Mouse (Mus musculus) embryonic facial prominence, embryonic 12.5 days (tissue): ENCODE data around the gene Sec1. TPM values are rescaled to one million over a fixed set of nuclear protein-coding genes. Genes with fewer than 3 reads are reported as not detected.

Experiments used
- ATAC-seq: fragments of 200-750 bp; cut with Nextera tagmentation; 2 replicates; pipeline ENCODE4 v1.8.0; 2017; ENCODE audit not compliant: insufficient number of reproducible peaks, insufficient read depth, low FRiP score, low TSS enrichment
- H3K27ac ChIP-seq: fragments of 300-500 bp; sonication (generic); 2 replicates; pipeline ENCODE4 v1.5.1; 2016; ENCODE audit warnings: mild to moderate bottlenecking
- H3K27me3 ChIP-seq: fragments of 300-500 bp; sonication (generic); 2 replicates; pipeline ENCODE4 v1.6.1; 2016; ENCODE audit warnings: mild to moderate bottlenecking, moderate library complexity
- H3K36me3 ChIP-seq: fragments of 300-500 bp; sonication (generic); 2 replicates; pipeline ENCODE4 v1.6.1; 2016; ENCODE audit warnings: mild to moderate bottlenecking
- H3K4me1 ChIP-seq: fragments of 300-500 bp; sonication (generic); 2 replicates; pipeline ENCODE4 v1.6.1; 2016
- H3K4me2 ChIP-seq: fragments of 300-500 bp; sonication (generic); replicated peaks from 2 replicates; pipeline ENCODE4 v1.6.1; 2016; ENCODE audit warnings: mild to moderate bottlenecking, moderate library complexity
- H3K4me3 ChIP-seq: fragments of 300-500 bp; sonication (generic); 2 replicates; pipeline ENCODE4 v1.5.1; 2016; ENCODE audit warnings: mild to moderate bottlenecking
- H3K9ac ChIP-seq: fragments of 300-500 bp; sonication (generic); 2 replicates; pipeline ENCODE4 v1.6.1; 2016; ENCODE audit warnings: mild to moderate bottlenecking, moderate library complexity
- H3K9me3 ChIP-seq: fragments of 300-500 bp; sonication (generic); 2 replicates; pipeline ENCODE4 v1.6.1; 2016; ENCODE audit warnings: mild to moderate bottlenecking, moderate library complexity
- WGBS: fragments of 180-500 bp; shearing (Covaris S2); methylation state at CpG from one replicate; pipeline ENCODE4 v1.1.7; 2016; 5-methylcytosine and 5-hydroxymethylcytosine counted together
- polyA plus RNA-seq: library from polyadenylated mRNA; unstranded; fragments of >200 nt; fragmentation: Nextera tagmentation; extraction: Ambion mirVana; gene quantifications from 2 replicates; pipeline ENCODE4 v1.2.1, GENCODE M21; 2016

Sec1 gene
- polyA plus RNA-seq, 1 experiment from 2014 or later: 3.1 TPM

GRCm38 (mm10) chr7:45686841-45687240, 7.4 kb downstream of the Sec1 start:
- no peak overlapping the region for H3K4me2 ChIP-seq
- H3K36me3 ChIP-seq: no peaks in the 10 kb centered on the region
- ATAC-seq: no peak
- peaks cover 26% of the 10 kb centered on the region for H3K4me1 ChIP-seq
- no peak overlapping the region for H3K9ac ChIP-seq
- 0 out of 2 replicates have a peak, but pooled peaks cover 6% of the 10 kb centered on the region for H3K27me3 ChIP-seq
- H3K9me3 ChIP-seq: no peaks in the 10 kb centered on the region
- H3K4me3 ChIP-seq: no peak overlapping the region
- no peak overlapping the region for H3K27ac ChIP-seq
- WGBS: 66% methylated on average over 3 of the region's 3 CpGs

- no peak for ATAC-seq
- 24% methylated on average over 10 of the region's 10 CpGs for whole genome bisulfite sequencing
- no peaks in the 10 kb centered on the region for H3K36me3 ChIP-seq
- peaks cover 26% of the 10 kb centered on the region for H3K4me1 ChIP-seq
- peak overlapping the region; percentile 23 for H3K4me2 ChIP-seq
- peak overlapping the region; percentile 19; the same call in 1 of the 2 replicates for H3K9ac ChIP-seq
- no peak overlapping the region for H3K4me3 ChIP-seq
- no peaks in the 10 kb centered on the region for H3K9me3 ChIP-seq
- 0 out of 2 replicates have a peak, but pooled peaks cover 6% of the 10 kb centered on the region for H3K27me3 ChIP-seq
- H3K27ac ChIP-seq: peak overlapping the region; percentile 80
Measured at GRCm38 (mm10) chr7:45685811-45686210, 8.4 kb downstream of the Sec1 start.

- Histone ChIP-seq H3K27ac (peak within 1 kb of the TSS; percentile 80; the same call in 1 of the 2 replicates), H3K9me3 (no peaks in the 10 kb centered on the region), H3K36me3 (no peaks in the 10 kb centered on the region), H3K4me1 (peaks cover 26% of the 10 kb centered on the region), H3K4me2 (peak within 1 kb of the TSS; percentile 23; the same call in 1 of the 2 replicates), H3K27me3 (0 out of 2 replicates have a peak, but pooled peaks cover 6% of the 10 kb centered on the region), H3K4me3 (no peak within 1 kb of the TSS), H3K9ac (no peak within 1 kb of the TSS)
- 70% methylated on average over 7 of the region's 7 CpGs for WGBS
- no peak for ATAC-seq
Measured at GRCm38 (mm10) chr7:45683396-45684050, 10.7 kb downstream of the Sec1 start, which contains the start of gene Ntn5. Gene Ntn5, plus strand, starts transcription at chr7:45684022.

- no peak overlapping the region for H3K27ac ChIP-seq
- WGBS: 31% methylated on average over 14 of the region's 14 CpGs
- H3K9me3 ChIP-seq: no peaks in the 10 kb centered on the region
- no peak overlapping the region for H3K9ac ChIP-seq
- H3K4me3 ChIP-seq: no peak overlapping the region
- ATAC-seq: peak; percentile 14; the same call in 1 of the 2 replicates
- no peaks in the 10 kb centered on the region for H3K36me3 ChIP-seq
- H3K27me3 ChIP-seq: 0 out of 2 replicates have a peak, but pooled peaks cover 9% of the 10 kb centered on the region
- peak overlapping the region; percentile 33 for H3K4me2 ChIP-seq
- peaks cover 26% of the 10 kb centered on the region for H3K4me1 ChIP-seq
Measured at GRCm38 (mm10) chr7:45682144-45683126, 11.8 kb downstream of the Sec1 start.

DNA sequence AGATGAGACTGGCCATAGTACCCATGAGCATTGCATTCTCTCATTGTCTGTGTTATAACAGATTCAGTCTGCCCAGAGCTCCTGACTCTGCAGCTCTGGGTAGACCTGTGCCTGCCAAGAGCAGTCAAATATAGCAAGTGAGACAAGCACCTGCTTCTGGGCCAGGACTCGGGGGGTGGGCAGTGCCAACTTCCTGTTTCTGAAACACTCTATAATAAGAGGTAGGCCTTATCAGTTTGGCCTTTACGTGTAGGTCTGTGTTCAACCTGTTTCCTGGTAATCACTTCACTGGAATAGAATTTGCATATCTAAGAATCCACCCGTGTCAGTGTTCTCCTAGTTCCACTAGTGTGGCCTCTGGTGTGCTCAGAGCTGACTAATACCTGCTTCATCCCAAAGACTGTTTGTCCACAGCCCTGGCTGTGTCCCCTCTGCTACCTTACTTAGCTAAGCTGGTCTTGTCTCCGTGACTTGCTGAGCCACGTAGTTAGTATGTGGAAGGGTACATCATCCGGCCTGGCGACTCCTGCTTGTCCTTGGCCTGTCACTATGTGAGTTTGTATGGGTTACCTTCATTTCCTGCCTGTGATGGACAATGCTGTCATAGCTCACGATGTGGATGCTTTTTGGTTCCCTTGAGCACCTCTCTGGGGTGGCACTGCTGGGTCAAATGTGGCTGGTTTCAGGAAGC, 13.0 kb downstream of the Sec1 start:
- Histone ChIP-seq H3K9me3 (no peaks in the 10 kb centered on the region), H3K36me3 (no peaks in the 10 kb centered on the region), H3K27me3 (0 out of 2 replicates have a peak, but pooled peaks cover 5% of the 10 kb centered on the region), H3K4me2 (no peak overlapping the region), H3K4me3 (no peak overlapping the region), H3K4me1 (peaks cover 18% of the 10 kb centered on the region), H3K27ac (no peak overlapping the region), H3K9ac (no peak overlapping the region)
- no peak for ATAC-seq
- 82% methylated on average over 8 of the region's 8 CpGs for WGBS

DNA sequence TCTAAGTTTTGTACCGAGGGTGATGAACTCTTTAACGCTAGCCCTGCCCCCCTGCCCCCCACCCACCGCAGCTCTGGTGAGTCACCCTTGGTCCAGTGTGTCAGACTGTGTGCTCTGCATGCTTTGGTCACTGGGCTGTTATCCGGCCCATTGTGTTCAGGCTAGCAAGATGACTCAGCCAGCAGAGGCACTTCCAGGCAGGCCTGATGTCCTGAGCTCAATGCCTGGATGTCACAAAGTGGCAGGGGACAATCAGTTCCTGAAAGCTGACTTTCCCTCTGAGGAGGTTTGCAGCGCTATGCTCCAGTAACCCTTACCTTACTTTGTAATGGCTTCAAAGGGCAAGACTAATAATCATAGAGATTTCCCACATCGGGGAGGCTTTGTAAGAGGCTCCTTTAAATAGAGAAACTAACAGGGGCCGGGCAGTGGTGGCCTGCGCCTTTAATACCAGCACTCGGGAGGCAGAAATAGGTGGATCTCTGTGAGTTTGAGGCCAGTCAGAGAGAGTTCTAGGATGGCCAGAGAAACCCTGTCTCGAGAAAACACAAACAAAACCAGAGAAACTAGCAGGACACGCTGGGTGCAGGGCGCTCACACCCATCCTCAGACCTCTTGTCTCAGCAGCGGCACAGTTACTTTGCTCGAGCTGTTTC, 14.1 kb downstream of the Sec1 start:
- Histone ChIP-seq H3K27me3 (0 out of 2 replicates have a peak, but pooled peaks cover 5% of the 10 kb centered on the region), H3K4me1 (peaks cover 7% of the 10 kb centered on the region), H3K9me3 (no peaks in the 10 kb centered on the region), H3K27ac (no peak overlapping the region), H3K4me3 (no peak overlapping the region), H3K9ac (no peak overlapping the region), H3K4me2 (no peak overlapping the region), H3K36me3 (no peaks in the 10 kb centered on the region)
- no peak for ATAC-seq
- 74% methylated on average over 14 of the region's 14 CpGs for WGBS

DNA sequence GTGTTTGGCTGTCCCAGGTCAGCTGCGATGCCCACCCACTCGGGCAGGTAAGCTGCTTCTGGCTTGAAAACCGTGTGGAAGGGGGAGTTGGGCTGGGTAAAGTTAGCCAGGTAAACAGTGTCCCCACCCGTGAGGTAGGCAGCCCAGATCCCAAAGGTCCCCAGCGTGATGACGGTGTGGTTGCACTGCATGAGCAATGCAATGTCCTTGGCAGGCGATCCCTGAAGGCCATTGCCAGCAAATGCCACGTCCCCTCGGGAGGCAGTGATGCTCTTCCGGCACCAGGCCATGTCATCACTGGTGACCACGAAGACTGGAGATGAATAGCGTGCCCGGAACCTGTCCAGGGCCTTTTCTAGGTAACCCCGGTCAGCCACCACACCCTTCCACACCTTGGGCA, 15.7 kb downstream of the Sec1 start:
- 0 out of 2 replicates have a peak, but pooled peaks cover 2% of the 10 kb centered on the region for H3K27me3 ChIP-seq
- no peaks in the 10 kb centered on the region for H3K9me3 ChIP-seq
- no peaks in the 10 kb centered on the region for H3K36me3 ChIP-seq
- H3K4me3 ChIP-seq: no peak overlapping the region
- no peak overlapping the region for H3K4me2 ChIP-seq
- 91% methylated on average over 14 of the region's 14 CpGs for WGBS
- no peak overlapping the region for H3K27ac ChIP-seq
- no peak overlapping the region for H3K9ac ChIP-seq
- ATAC-seq: no peak
- no peaks in the 10 kb centered on the region; the same call in 1 of the 2 replicates for H3K4me1 ChIP-seq

DNA sequence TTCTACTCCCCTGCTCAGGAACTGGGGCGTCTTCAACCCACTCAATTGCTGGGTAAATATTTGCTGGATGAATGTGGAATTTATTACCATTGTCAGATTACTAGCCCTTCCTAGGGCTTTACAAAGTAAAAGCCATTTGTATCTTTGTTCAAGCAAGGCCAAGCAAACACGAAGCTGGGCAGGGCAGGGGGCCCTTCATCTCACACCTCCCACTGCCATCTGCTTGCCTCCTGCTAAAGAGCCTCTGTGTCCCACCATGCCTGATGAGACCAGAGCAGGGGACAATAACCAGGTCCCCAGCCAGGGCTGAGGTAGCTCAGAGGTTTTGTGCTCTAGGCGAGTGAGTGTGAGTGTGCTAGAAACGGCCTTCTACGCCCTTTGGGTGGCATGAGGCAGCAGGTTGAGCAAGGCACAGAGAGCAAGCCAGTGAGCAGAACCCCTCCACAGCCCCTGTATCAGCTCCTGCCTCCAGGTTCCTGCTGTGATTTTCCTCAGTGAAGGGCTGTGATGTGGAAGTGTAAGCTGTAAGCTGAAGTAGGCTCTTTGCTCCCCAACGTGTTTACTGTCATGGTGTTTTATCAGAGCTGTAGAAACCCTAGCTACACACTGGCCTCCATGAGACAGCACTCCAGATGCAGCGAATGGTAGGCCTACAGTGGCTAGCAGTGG, 16.4 kb downstream of the Sec1 start:
- Histone ChIP-seq H3K4me2 (no peak overlapping the region), H3K9me3 (no peaks in the 10 kb centered on the region), H3K36me3 (no peaks in the 10 kb centered on the region), H3K27me3 (0 out of 2 replicates have a peak, but pooled peaks cover 2% of the 10 kb centered on the region), H3K4me3 (no peak overlapping the region), H3K9ac (no peak overlapping the region), H3K4me1 (no peaks in the 10 kb centered on the region), H3K27ac (no peak overlapping the region)
- no peak for ATAC-seq
- 77% methylated on average over 7 of the region's 7 CpGs for WGBS

GRCm38 (mm10) chr7:45668921-45669320, 25.3 kb downstream of the Sec1 start:
- no peak for ATAC-seq
- WGBS: 97% methylated on average over 9 of the region's 9 CpGs
- Histone ChIP-seq H3K4me2 (no peak overlapping the region), H3K27ac (no peak overlapping the region), H3K36me3 (no peaks in the 10 kb centered on the region), H3K9ac (no peak overlapping the region), H3K9me3 (no peaks in the 10 kb centered on the region), H3K4me3 (no peak overlapping the region), H3K27me3 (no peaks in the 10 kb centered on the region), H3K4me1 (peaks cover 13% of the 10 kb centered on the region)

DNA sequence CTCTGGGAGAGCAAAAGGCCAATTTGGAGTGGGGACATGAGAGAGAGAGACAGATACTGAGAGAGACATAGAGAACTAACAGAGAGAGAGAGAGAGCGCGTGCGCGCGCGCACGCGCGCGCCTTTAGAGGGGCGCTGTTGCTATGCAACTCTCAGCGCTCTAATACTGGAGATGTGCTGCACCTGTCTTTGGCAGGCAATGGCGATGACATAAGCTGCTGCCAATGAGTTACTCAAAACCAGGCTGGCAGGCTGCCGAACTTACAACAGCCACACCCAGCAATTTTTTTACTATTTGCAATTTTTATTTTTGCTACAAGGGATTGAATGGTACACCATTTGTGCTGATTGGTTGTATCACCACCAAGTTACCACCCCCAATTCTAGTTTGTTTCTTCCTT, 26.4 kb downstream of the Sec1 start:
- H3K4me2 ChIP-seq: no peak overlapping the region
- no peaks in the 10 kb centered on the region for H3K9me3 ChIP-seq
- no peak for ATAC-seq
- no peaks in the 10 kb centered on the region for H3K36me3 ChIP-seq
- H3K27ac ChIP-seq: no peak overlapping the region
- 67% methylated on average over 14 of the region's 14 CpGs for WGBS
- H3K4me3 ChIP-seq: no peak overlapping the region
- H3K4me1 ChIP-seq: peaks cover 13% of the 10 kb centered on the region
- no peaks in the 10 kb centered on the region for H3K27me3 ChIP-seq
- H3K9ac ChIP-seq: no peak overlapping the region
